Mouse (Mus musculus) ES-CJ7 (cell line): ENCODE measurements at regions not wholly inside any gene's neighbourhood (a gene's known extent, or its start where the extent isn't known, plus 50 kb on each side); places are given as distances from the start of the nearest gene placed in this dataset.

Experiments used
- DNase-seq: peaks from one replicate; pipeline ENCODE4 v3.0.0; 2011; ENCODE audit warnings: low read depth, low spot score

DNA sequence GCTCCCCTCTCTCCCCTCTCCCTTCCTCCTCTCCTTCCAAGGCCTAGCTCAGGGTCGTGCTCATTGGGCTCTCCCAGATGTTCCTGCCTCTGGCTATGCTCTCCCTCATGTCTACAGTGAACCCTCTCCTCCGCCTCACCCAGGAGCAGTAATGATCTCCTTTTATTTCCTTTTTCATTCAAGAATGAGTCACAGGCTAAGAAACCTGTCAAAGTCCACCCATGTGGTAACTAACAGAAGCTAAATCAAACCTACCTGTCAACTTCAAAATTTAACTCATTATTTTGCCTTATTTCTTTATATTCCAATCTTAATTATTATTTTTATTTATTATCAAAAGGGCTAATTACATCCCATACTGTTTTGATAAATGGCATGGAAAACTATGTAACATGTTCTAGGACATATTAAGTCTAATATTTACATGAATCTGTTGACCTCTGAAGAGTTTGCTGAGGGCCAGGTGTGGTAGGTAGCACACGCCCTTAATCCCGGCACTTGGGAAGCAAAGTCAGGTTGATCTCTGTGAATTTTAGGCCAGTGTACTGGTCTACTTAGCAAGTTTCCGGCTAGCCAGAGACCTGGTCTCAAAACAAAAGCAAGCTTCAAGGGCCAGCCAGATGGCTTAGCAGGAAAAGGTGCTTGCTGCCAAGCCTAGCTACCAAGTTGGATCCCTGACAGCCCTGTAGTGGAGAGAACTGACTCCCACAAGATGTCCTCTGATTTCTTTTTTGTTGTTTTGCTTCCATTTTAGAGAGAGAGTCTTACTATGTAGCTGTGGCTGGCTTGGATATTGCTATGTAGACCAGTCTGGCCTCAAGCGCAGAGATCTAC, 51.9 kb upstream of the Slc16a1 start:
- no peak for DNase-seq

- DNase-seq = no peak
Observed at GRCm38 (mm10) chr3:104585303-104585702, 53.2 kb upstream of the Slc16a1 start.

- DNase-seq = peak; percentile 20
Observed at GRCm38 (mm10) chr3:104583236-104583635, 55.2 kb upstream of the Slc16a1 start.

GRCm38 (mm10) chr3:104582521-104582920, 55.9 kb upstream of the Slc16a1 start:
- DNase-seq = no peak

DNA sequence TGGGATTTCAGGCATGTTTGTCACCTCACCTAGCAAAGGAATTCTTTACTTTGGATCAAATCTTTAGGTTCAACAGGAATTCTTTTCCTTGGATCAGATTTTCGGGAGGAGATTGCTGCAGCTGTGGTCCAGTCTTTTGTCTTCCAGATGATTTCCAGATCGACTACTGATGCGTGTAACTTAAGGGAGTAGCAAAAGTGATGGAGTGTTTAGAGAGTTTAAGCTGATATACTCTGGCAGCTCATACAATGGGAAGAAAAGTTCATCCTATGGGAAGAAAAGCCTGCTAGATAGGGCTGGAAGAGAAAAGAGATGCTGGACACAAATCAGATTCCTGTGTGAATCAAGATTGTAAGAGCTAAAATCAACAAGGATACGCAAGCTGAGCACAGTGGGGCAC, 59.3 kb upstream of the Slc16a1 start:
- no peak for DNase-seq

- no peak for DNase-seq
Observed at GRCm38 (mm10) chr3:104578374-104578773, 60.1 kb upstream of the Slc16a1 start.

DNA sequence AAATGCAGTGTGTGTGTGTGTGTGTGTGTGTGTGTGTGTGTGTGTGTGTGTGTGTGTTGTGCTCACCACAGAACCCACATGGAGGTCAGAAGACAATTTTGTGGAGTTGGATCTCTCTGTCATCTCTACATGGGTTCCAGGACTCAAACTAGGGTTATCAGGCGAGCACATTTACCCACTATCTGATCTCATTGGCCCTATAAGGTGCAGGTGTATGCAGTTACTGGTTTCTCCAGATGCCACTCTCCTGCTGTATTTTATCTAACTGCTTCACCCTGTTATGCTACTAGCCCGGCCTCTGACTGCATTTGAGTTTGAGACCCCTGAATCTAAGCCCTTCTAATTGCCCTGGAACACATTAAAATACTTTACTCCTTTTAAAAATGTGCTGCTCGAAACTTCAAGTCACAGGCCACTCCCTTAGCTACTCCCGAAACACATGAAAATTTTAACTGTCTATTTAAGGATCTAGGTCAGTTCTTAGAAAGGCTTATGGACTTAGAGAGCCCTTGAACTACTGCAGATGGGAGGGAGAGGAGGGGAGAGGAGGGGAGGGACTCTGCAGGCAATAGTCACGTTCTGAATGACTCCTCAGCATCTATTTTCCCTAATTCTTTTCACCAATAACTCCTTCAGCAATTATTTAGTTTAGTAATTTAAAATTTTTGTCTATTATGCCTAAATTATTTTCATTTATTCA, 61.1 kb upstream of the Slc16a1 start:
- DNase-seq = no peak

- no peak for DNase-seq
Observed at GRCm38 (mm10) chr3:104573277-104573940, 61.7 kb upstream of the Lrig2 start.

DNA sequence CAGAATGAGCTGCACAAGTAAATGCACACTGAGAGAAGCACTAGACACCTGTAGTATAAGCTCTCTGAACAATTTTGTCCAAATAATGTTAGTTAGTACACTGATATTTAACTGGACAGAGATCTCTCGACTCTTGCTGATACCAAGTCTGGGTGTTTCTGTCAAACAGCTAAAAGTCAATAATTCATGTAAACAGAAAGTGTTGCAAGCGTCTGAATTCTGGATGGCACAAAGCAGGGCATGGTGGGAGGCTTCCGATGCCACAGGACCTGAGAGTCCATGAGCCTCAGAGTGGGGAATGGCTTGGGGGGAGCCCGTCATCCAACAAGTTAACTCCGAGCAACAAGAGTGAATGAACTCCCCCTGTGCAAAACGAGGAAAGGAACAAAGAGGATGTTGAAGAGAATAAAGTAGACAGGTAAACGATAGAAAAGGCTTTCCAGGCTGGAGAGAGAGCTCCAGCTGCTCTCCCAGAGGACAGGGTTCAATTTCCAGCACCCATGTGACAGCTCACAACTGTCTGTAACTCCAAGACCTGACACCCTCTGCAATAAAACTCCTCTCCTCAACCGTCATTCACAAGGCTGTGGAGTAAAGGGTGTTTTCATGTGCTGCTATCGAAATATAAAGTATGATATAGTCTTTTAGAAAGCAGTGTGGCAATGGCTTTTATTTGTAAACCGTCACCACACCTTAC, 60.4 kb upstream of the Lrig2 start:
- DNase-seq = no peak

DNA sequence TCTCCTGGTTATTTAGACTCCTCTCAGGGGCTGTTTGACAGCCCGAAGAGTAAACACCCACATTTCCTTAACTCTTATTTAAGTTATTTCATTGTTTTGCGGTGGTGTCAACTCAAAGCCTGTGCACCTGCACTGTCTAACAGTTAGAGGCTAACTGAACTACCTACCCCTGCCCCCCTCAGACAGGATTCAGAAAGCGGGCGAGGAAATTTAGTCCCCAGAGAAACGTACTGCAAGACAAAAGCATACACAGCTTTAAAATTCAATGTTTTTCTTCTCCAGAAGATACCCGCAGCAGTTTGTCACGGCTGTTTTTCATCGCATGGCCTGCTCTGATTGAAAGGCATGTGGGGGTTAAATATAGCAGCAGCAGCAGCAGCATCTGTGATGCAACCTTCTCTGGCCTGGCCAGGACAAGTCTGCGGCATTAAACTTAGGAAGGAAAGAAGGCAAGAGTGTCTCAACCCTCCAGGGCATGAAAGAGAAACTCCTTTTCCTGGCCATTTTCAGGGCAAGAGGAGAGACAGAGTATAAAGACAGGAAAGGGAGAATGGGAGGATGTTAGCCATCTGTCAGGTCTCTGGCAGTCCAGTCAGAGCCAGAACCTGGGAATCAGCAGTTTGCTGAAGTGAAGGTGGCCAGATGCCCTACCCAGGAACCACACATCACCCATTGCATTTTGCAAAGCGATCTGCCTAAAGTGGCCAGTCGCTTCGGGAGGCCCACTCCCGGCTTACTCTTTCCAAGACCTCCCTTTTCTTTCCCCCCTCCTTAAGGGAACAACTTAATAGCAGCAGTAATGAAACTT, 53.9 kb upstream of the Lrig2 start:
- no peak for DNase-seq

DNA sequence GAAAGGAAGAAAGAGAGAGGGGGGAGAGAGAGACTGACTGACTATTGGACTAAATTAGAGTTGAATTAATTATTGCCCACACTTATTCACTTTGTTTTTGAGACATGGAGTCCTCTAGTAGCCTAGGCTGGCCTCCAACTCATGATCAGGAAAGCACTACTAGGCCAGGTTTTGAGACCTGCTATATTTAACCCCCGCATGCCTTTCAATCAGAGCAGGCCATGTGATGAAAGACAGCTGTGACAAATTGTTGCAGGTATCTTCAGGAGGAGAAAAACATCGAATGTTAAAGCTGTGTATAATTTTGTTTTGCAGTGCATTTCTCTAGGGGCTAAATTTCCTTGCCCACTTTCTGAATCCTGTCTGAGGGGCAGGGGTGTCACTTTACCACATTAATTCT, 53.1 kb upstream of the Lrig2 start:
- no peak for DNase-seq

- DNase-seq = no peak
Observed at GRCm38 (mm10) chr3:104561567-104561966, 49.8 kb upstream of the Lrig2 start.
